Mouse (Mus musculus) lung, adult 2 months (tissue): ENCODE results near the gene Olfr544. TPM values are rescaled to one million over a fixed set of nuclear protein-coding genes. Genes with fewer than 3 reads are reported as not detected.
"Not testable (repeated sequence)": the region's sequence is repeated elsewhere in the genome, so short reads cannot be mapped to it uniquely, and the experiment has no call there.

Experiments used
- DNase-seq: peaks from one replicate; pipeline ENCODE4 v3.0.0; 2022
- H3K4me1 ChIP-seq: fragments of 200-500 bp; 2 replicates; pipeline ENCODE4 v1.6.1; 2011; ENCODE audit warnings: low read length; ENCODE audit not compliant: control insufficient read depth, insufficient read depth
- H3K4me3 ChIP-seq: fragments of 200-500 bp; replicated peaks from 2 replicates; pipeline ENCODE3; 2011; ENCODE audit warnings: low read depth, mild to moderate bottlenecking, control low read depth, low read length; ENCODE audit errors: extremely low read depth
- CTCF ChIP-seq: fragments of 200-500 bp; IDR thresholded peaks from 2 replicates; pipeline ENCODE4 v1.5.1; 2011; ENCODE audit warnings: mild to moderate bottlenecking, low read length, control low read depth; ENCODE audit not compliant: insufficient read depth
- POLR2A ChIP-seq: fragments of 200-500 bp; IDR thresholded peaks from 2 replicates; pipeline ENCODE4 v1.6.1; 2011; ENCODE audit warnings: low read depth, mild to moderate bottlenecking, control low read depth, low read length, borderline replicate concordance; ENCODE audit errors: extremely low read depth
- WGBS: fragments of 180-500 bp; shearing (Covaris S2); methylation state at CpG from one replicate; pipeline ENCODE4 v1.1.7; 2018; 5-methylcytosine and 5-hydroxymethylcytosine counted together
- polyA plus RNA-seq: library from polyadenylated mRNA; depleted of rRNA; stranded (reverse); fragments of >200 nt; gene quantifications from 2 replicates; pipeline ENCODE4 v1.2.3, GENCODE M21; 2012

Gene Olfr544
- polyA plus RNA-seq, 1 experiment: not detected

- no peaks in the 10 kb centered on the region for H3K4me1 ChIP-seq
- 85% methylated on average over 9 of the region's 9 CpGs for WGBS
- no peak overlapping the region for H3K4me3 ChIP-seq
- DNase-seq: no peak
- TF ChIP-seq CTCF (no peak), POLR2A (no peak)
These were observed 20.0 kb upstream of the Olfr544 start for GRCm38 (mm10) chr7:102508066-102508465.

DNA sequence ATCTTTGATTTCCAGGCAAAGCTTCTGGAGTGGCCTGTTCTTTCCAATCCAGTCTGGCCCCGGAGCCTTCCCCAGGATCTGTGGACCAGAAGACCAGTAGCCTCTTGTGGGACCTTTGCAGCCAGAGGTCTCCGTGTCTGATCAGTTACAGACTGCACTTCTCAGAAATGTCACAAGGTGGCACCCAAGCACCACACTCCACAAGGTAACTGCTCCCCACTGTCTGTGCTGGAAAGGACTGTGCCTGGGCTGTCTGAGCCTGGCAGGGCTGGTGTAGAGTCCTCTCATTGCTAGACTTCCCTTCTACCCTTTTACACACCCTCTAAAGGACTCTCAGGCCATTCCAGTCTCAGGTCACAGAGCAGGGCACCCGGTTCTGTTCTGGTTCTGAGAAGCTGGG lies 18.7 kb upstream of the Olfr544 start:
- DNase-seq: peak; percentile 68
- H3K4me3 ChIP-seq: no peak overlapping the region
- H3K4me1 ChIP-seq: no peaks in the 10 kb centered on the region
- TF ChIP-seq POLR2A (no peak), CTCF (peak; percentile 95)
- 38% methylated on average over 3 of the region's 3 CpGs for WGBS

DNA sequence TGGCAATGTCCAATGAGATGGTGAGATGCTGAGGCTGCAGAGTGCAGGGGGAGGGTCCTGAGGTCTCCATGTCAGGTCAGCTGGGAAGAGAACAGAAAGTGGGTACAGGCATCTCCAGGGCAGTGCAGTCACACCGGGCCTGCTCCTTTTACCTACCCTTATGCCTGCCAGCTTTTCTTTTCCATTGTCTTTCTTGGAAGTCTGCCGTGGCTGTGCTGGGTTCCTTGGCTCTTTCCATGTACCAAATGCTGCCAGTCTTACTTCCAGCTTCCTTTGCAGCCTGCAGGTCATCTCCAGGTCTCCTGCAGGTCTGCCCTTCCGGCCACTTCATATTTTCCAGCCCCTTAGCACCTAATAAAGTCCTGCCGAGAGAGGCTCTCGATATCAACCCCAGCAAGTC lies 13.9 kb upstream of the Olfr544 start:
- H3K4me1 ChIP-seq: no peaks in the 10 kb centered on the region
- WGBS: 59% methylated on average over 5 of the region's 5 CpGs
- TF ChIP-seq POLR2A (no peak), CTCF (no peak)
- H3K4me3 ChIP-seq: no peak overlapping the region
- no peak for DNase-seq

- H3K4me3 ChIP-seq: no peak within 1 kb of the TSS
- 52% methylated on average over 3 of the region's 3 CpGs for WGBS
- no peak for TF ChIP-seq POLR2A
- no peak for TF ChIP-seq CTCF
- no peak for DNase-seq
- no peaks in the 10 kb centered on the region for H3K4me1 ChIP-seq
These were observed 11.4 kb upstream of the Olfr544 start, which contains the start of gene Olfr545 for GRCm38 (mm10) chr7:102499473-102499872. TSS of gene Olfr545 (minus strand) at chr7:102499573.

DNA sequence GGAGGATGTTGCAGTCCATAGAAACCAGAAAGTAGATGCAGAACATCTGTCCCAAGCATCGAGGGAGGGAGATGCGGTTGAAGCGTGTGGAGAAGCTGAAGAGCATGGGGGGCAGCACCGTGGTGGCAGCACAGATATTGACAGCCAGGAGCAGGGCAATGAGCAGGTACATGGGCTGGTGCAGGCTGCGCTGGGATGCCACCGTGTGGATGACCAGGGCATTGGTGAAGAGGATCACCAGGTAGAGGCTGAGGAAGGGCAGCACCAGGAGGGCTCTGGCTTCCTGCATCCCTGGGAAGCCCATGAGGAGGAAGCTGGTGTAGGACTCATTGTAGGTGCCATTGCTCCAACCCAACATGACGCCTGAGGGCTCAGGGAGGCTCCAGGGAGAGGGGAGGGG lies 6.3 kb upstream of the Olfr544 start:
- WGBS: 47% methylated on average over 7 of the region's 7 CpGs
- not testable (repeated sequence) for H3K4me3 ChIP-seq, H3K4me1 ChIP-seq, DNase-seq

- H3K4me1 ChIP-seq: no peaks in the 10 kb centered on the region
- H3K4me3 ChIP-seq: no peak overlapping the region
- 53% methylated on average over 1 of the region's 1 CpGs for whole genome bisulfite sequencing
- DNase-seq: no peak
- no peak for TF ChIP-seq POLR2A
- TF ChIP-seq CTCF: no peak
These were observed 2.0 kb downstream of the Olfr544 start for GRCm38 (mm10) chr7:102486105-102486504.

- H3K4me3 ChIP-seq, H3K4me1 ChIP-seq, DNase-seq: not testable (repeated sequence)
- 66% methylated on average over 8 of the region's 8 CpGs for WGBS
These were observed 3.3 kb downstream of the Olfr544 start for GRCm38 (mm10) chr7:102484766-102485165.

DNA sequence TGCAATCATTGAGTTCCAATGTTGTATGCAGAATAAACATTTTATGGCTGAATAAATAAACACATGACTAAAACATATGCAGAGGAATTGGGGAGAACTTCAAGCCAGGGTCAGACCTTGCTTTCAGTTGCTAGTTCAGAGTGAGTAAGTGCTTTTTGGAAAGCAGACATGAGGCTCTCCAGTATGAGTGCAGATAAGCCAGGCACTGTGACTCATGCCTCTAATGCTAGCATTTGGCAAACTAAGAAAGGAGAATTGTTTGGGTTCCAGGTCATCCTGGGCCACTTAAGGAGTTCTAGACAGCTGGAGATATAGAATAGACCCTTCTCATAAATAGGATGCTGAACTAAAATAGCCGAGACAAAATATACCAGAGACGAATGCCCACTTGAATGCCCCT lies 4.4 kb downstream of the Olfr544 start:
- 65% methylated on average over 2 of the region's 2 CpGs for WGBS
- Histone ChIP-seq H3K4me3 (no peak overlapping the region), H3K4me1 (peaks cover 7% of the 10 kb centered on the region)
- no peak for DNase-seq
- TF ChIP-seq CTCF (no peak), POLR2A (no peak)

- H3K4me1 ChIP-seq: peaks cover 7% of the 10 kb centered on the region
- H3K4me3 ChIP-seq: no peak within 1 kb of the TSS
- no peak for DNase-seq
- TF ChIP-seq POLR2A (no peak), CTCF (no peak)
- 90% methylated on average over 4 of the region's 4 CpGs for WGBS
These were observed 6.5 kb downstream of the Olfr544 start, which contains the start of gene Olfr543 for GRCm38 (mm10) chr7:102481579-102481978. TSS of gene Olfr543 (minus strand) at chr7:102481679.

GRCm38 (mm10) chr7:102480821-102481220 lies 7.3 kb downstream of the Olfr544 start:
- 24% methylated on average over 4 of the region's 4 CpGs for WGBS
- peaks cover 7% of the 10 kb centered on the region for H3K4me1 ChIP-seq
- DNase-seq: no peak

GRCm38 (mm10) chr7:102479368-102480078 lies 8.6 kb downstream of the Olfr544 start:
- H3K4me1 ChIP-seq: peaks cover 7% of the 10 kb centered on the region
- WGBS: 26% methylated on average over 5 of the region's 5 CpGs
- peak; percentile 19 for DNase-seq
- H3K4me3 ChIP-seq: no peak overlapping the region
- TF ChIP-seq CTCF (no peak), POLR2A (no peak)

More at GRCm38 (mm10) chr7:102480821-102481220, 7.3 kb downstream of the Olfr544 start:
- no peak for TF ChIP-seq CTCF
- TF ChIP-seq POLR2A: no peak
- no peak overlapping the region for H3K4me3 ChIP-seq
